Mouse (Mus musculus) left cerebral cortex, postnatal 25 days (tissue): ENCODE measurements at regions not wholly inside any gene's neighbourhood (a gene's known extent, or its start where the extent isn't known, plus 50 kb on each side); places are given as distances from the start of the nearest gene placed in this dataset.
A peak's percentile ranks its signal among the peaks of the same experiment; 100 is the strongest.

ENCODE experiments used
- DNase-seq, 2 experiments: peaks; one replicate each; pipeline ENCODE4 v3.0.0; 2022; ENCODE audit warnings: low spot score in 2 of 2, mixed read lengths in 1 of 2
- intact Hi-C: fragments of 180-260 bp; cut with DNase I; formaldehyde crosslinking; loops from one replicate; pipeline ENCODE4 v1.15.1; 2025

- intact Hi-C loops = loop anchor here (5.0 kb wide), 1 partner anchor 75 kb away; no protein-coding TSS in a partner anchor
- DNase-seq = no peak
Observed at GRCm38 (mm10) chr12:106377761-106378160, 367.7 kb downstream of the Vrk1 start.

- intact Hi-C loops = loop anchor here (5.0 kb wide), 1 partner anchor 76 kb away; no protein-coding TSS in a partner anchor
- DNase-seq = no peak
Observed at GRCm38 (mm10) chr12:106378303-106379075, 368.5 kb downstream of the Vrk1 start.

- intact Hi-C loops = loop anchor here (5.0 kb wide), 1 partner anchor 77 kb away; no protein-coding TSS in a partner anchor
Observed at GRCm38 (mm10) chr12:106379151-106379594, 369.1 kb downstream of the Vrk1 start.

GRCm38 (mm10) chr12:106379779-106380178, 369.8 kb downstream of the Vrk1 start:
- DNase-seq = no peak
- intact Hi-C loops = loop anchor here (5.0 to 10.0 kb wide), 2 partner anchors 77 to 1625 kb away; partner anchors contain the start of gene Bcl11b

More at GRCm38 (mm10) chr12:106379151-106379594, 369.1 kb downstream of the Vrk1 start:
- DNase-seq = no peak

GRCm38 (mm10) chr12:106381821-106382220, 371.8 kb downstream of the Vrk1 start:
- peak in 1 of 2 experiments; percentile 15 for DNase-seq
- intact Hi-C loops = loop anchor here (10.0 kb wide), 1 partner anchor 1623 kb away; the partner anchor contains the start of gene Bcl11b

GRCm38 (mm10) chr12:106389214-106389613, 379.2 kb downstream of the Vrk1 start:
- peak in 1 of 2 experiments; percentile 35 for DNase-seq
- intact Hi-C loops = loop anchor here (10.0 kb wide), 1 partner anchor 1616 kb away; the partner anchor contains the start of gene Bcl11b

GRCm38 (mm10) chr12:106392316-106392715, 382.3 kb downstream of the Vrk1 start:
- no peak for DNase-seq
- intact Hi-C loops = no loop called here

GRCm38 (mm10) chr12:106399085-106399484, 389.1 kb downstream of the Vrk1 start:
- no peak for DNase-seq
- intact Hi-C loops = no loop called here

- no peak for DNase-seq
- intact Hi-C loops = no loop called here
Observed at GRCm38 (mm10) chr12:106411075-106411474, 401.0 kb downstream of the Vrk1 start.

- no peak for DNase-seq
- intact Hi-C loops = no loop called here
Observed at GRCm38 (mm10) chr12:106426631-106427030, 416.6 kb downstream of the Vrk1 start.

GRCm38 (mm10) chr12:106429991-106430390, 420.0 kb downstream of the Vrk1 start:
- DNase-seq = no peak
- intact Hi-C loops = no loop called here

- intact Hi-C loops = no loop called here
- no peak for DNase-seq
Observed at GRCm38 (mm10) chr12:106445151-106445550, 435.1 kb downstream of the Vrk1 start.

- intact Hi-C loops = no loop called here
- no peak for DNase-seq
Observed at GRCm38 (mm10) chr12:106445976-106446375, 435.9 kb downstream of the Vrk1 start.

GRCm38 (mm10) chr12:106446876-106447532, 437.0 kb downstream of the Vrk1 start:
- DNase-seq = no peak
- intact Hi-C loops = no loop called here

GRCm38 (mm10) chr12:106448551-106448950, 438.5 kb downstream of the Vrk1 start:
- intact Hi-C loops = no loop called here
- peak in 1 of 2 experiments; percentile 24 for DNase-seq

GRCm38 (mm10) chr12:106453491-106453890, 443.5 kb downstream of the Vrk1 start:
- no peak for DNase-seq
- intact Hi-C loops = no loop called here

- intact Hi-C loops = no loop called here
- no peak for DNase-seq
Observed at GRCm38 (mm10) chr12:106458215-106458614, 448.2 kb downstream of the Vrk1 start.

- intact Hi-C loops = no loop called here
Observed at GRCm38 (mm10) chr12:106460650-106461049, 450.6 kb downstream of the Vrk1 start.

GRCm38 (mm10) chr12:106462281-106462680, 452.3 kb downstream of the Vrk1 start:
- intact Hi-C loops = no loop called here
- DNase-seq = no peak

More at GRCm38 (mm10) chr12:106460650-106461049, 450.6 kb downstream of the Vrk1 start:
- no peak for DNase-seq

GRCm38 (mm10) chr12:106464701-106465100, 454.7 kb downstream of the Vrk1 start:
- intact Hi-C loops = no loop called here
- DNase-seq = no peak
